Mouse (Mus musculus) kidney, embryonic 15.5 days (tissue): Measurements from ENCODE around the gene Srr. TPM values are rescaled to one million over a fixed set of nuclear protein-coding genes. Genes with fewer than 3 reads are reported as not detected.

Experiments used
- ATAC-seq: fragments of 200-750 bp; cut with Nextera tagmentation; replicated peaks from 2 replicates; pipeline ENCODE4 v1.8.0; 2017; ENCODE audit warnings: moderate TSS enrichment; ENCODE audit not compliant: low FRiP score
- H3K27ac ChIP-seq: fragments of 300-500 bp; sonication (generic); 2 replicates; pipeline ENCODE4 v1.5.1; 2015; ENCODE audit warnings: mild to moderate bottlenecking, inconsistent platforms
- H3K27me3 ChIP-seq: fragments of 300-500 bp; sonication (generic); 2 replicates; pipeline ENCODE4 v1.6.1; 2015; ENCODE audit warnings: inconsistent platforms
- H3K36me3 ChIP-seq: fragments of 300-500 bp; sonication (generic); 2 replicates; pipeline ENCODE4 v1.6.1; 2015; ENCODE audit warnings: inconsistent platforms
- H3K4me1 ChIP-seq: fragments of 300-500 bp; sonication (generic); 2 replicates; pipeline ENCODE4 v1.6.1; 2015; ENCODE audit warnings: inconsistent platforms
- H3K4me2 ChIP-seq: fragments of 300-500 bp; sonication (generic); 2 replicates; pipeline ENCODE4 v1.6.1; 2015; ENCODE audit warnings: moderate library complexity, mild to moderate bottlenecking, inconsistent platforms
- H3K4me3 ChIP-seq: fragments of 300-500 bp; sonication (generic); replicated peaks from 2 replicates; pipeline ENCODE4 v1.5.1; 2015; ENCODE audit warnings: mild to moderate bottlenecking, inconsistent platforms
- H3K9ac ChIP-seq: fragments of 300-500 bp; sonication (generic); 2 replicates; pipeline ENCODE4 v1.6.1; 2015; ENCODE audit warnings: mild to moderate bottlenecking, inconsistent platforms
- H3K9me3 ChIP-seq: fragments of 300-500 bp; sonication (generic); replicated peaks from 2 replicates; pipeline ENCODE4 v1.6.1; 2016; ENCODE audit warnings: inconsistent platforms
- WGBS: fragments of 180-500 bp; shearing (Covaris S2); methylation state at CpG from one replicate; pipeline ENCODE4 v1.1.7; 2015; ENCODE audit warnings: mixed read lengths; 5-methylcytosine and 5-hydroxymethylcytosine counted together
- polyA plus RNA-seq: library from polyadenylated mRNA; unstranded; fragments of >200 nt; fragmentation: Nextera tagmentation; extraction: Ambion mirVana; gene quantifications from 2 replicates; pipeline ENCODE4 v1.2.1, GENCODE M21; 2015

Gene Srr
- polyA plus RNA-seq, 1 experiment from 2014 or later: 24.4 TPM

- Histone ChIP-seq H3K9me3 (no peaks in the 10 kb centered on the region), H3K4me1 (no peaks in the 10 kb centered on the region), H3K27me3 (no peaks in the 10 kb centered on the region), H3K9ac (no peak overlapping the region), H3K36me3 (peaks cover 68% of the 10 kb centered on the region), H3K4me3 (no peak overlapping the region), H3K4me2 (no peak overlapping the region), H3K27ac (no peak overlapping the region)
- ATAC-seq: no peak
- WGBS: 77% methylated on average over 3 of the region's 3 CpGs
These were observed 20.6 kb upstream of the Srr start for GRCm38 (mm10) chr11:74946348-74946747.

GRCm38 (mm10) chr11:74930391-74930790 is 4.6 kb upstream of the Srr start:
- peaks cover 62% of the 10 kb centered on the region for H3K36me3 ChIP-seq
- no peak overlapping the region for H3K4me3 ChIP-seq
- H3K4me2 ChIP-seq: no peak overlapping the region
- no peaks in the 10 kb centered on the region for H3K27me3 ChIP-seq
- no peak overlapping the region for H3K27ac ChIP-seq
- peaks cover 10% of the 10 kb centered on the region for H3K4me1 ChIP-seq
- WGBS: 92% methylated on average over 7 of the region's 7 CpGs
- ATAC-seq: no peak
- no peak overlapping the region for H3K9ac ChIP-seq
- H3K9me3 ChIP-seq: no peaks in the 10 kb centered on the region

GRCm38 (mm10) chr11:74929111-74929510 is 3.4 kb upstream of the Srr start:
- WGBS: 90% methylated on average over 4 of the region's 4 CpGs
- no peak overlapping the region for H3K4me3 ChIP-seq
- H3K27ac ChIP-seq: no peak overlapping the region
- H3K9ac ChIP-seq: no peak overlapping the region
- peaks cover 19% of the 10 kb centered on the region for H3K4me1 ChIP-seq
- H3K36me3 ChIP-seq: peaks cover 49% of the 10 kb centered on the region
- H3K27me3 ChIP-seq: no peaks in the 10 kb centered on the region
- no peak for ATAC-seq
- no peak overlapping the region for H3K4me2 ChIP-seq
- H3K9me3 ChIP-seq: no peaks in the 10 kb centered on the region

GRCm38 (mm10) chr11:74927236-74927725 is 1.5 kb upstream of the Srr start:
- H3K4me2 ChIP-seq: peak overlapping the region; percentile 59
- ATAC-seq: no peak
- WGBS: 85% methylated on average over 2 of the region's 2 CpGs
- H3K4me1 ChIP-seq: peaks cover 19% of the 10 kb centered on the region
- peaks cover 34% of the 10 kb centered on the region for H3K36me3 ChIP-seq
- H3K27me3 ChIP-seq: no peaks in the 10 kb centered on the region
- H3K27ac ChIP-seq: no peak overlapping the region
- H3K9me3 ChIP-seq: no peaks in the 10 kb centered on the region
- H3K9ac ChIP-seq: no peak overlapping the region
- no peak overlapping the region; the same call in 1 of the 2 replicates for H3K4me3 ChIP-seq

GRCm38 (mm10) chr11:74926388-74927005 is 749 bp upstream of the Srr start:
- H3K36me3 ChIP-seq: peaks cover 27% of the 10 kb centered on the region
- no peaks in the 10 kb centered on the region for H3K27me3 ChIP-seq
- no peaks in the 10 kb centered on the region for H3K9me3 ChIP-seq
- H3K4me1 ChIP-seq: peaks cover 19% of the 10 kb centered on the region
- H3K4me3 ChIP-seq: peak overlapping the region; percentile 95
- peak overlapping the region; percentile 100 for H3K27ac ChIP-seq
- H3K9ac ChIP-seq: peak overlapping the region; percentile 95
- no peak for ATAC-seq
- WGBS: 6% methylated on average over 11 of the region's 11 CpGs
- peak overlapping the region; percentile 59 for H3K4me2 ChIP-seq

GRCm38 (mm10) chr11:74924149-74924548 is 1.6 kb downstream of the Srr start:
- Histone ChIP-seq H3K27ac (no peak overlapping the region), H3K9me3 (no peaks in the 10 kb centered on the region)

GRCm38 (mm10) chr11:74919249-74919648 is 6.5 kb downstream of the Srr start:
- Histone ChIP-seq H3K4me2 (no peak overlapping the region), H3K36me3 (peaks cover 40% of the 10 kb centered on the region), H3K4me1 (peaks cover 2% of the 10 kb centered on the region; the same call in 1 of the 2 replicates), H3K4me3 (no peak overlapping the region), H3K9ac (no peak overlapping the region), H3K27ac (no peak overlapping the region), H3K27me3 (no peaks in the 10 kb centered on the region), H3K9me3 (no peaks in the 10 kb centered on the region)
- ATAC-seq: no peak
- WGBS: 51% methylated on average over 6 of the region's 6 CpGs

More at GRCm38 (mm10) chr11:74924149-74924548, 1.6 kb downstream of the Srr start:
- Histone ChIP-seq H3K4me1 (peaks cover 19% of the 10 kb centered on the region), H3K9ac (no peak overlapping the region), H3K27me3 (no peaks in the 10 kb centered on the region), H3K4me3 (0 out of 2 replicates have a peak overlapping the region, but pooled peaks have one; percentile 95), H3K4me2 (peak overlapping the region; percentile 59; the same call in 1 of the 2 replicates), H3K36me3 (peaks cover 21% of the 10 kb centered on the region)
- ATAC-seq: no peak
- WGBS: 59% methylated on average over 4 of the region's 4 CpGs

- 83% methylated on average over 3 of the region's 3 CpGs for WGBS
These were observed 13.3 kb downstream of the Srr start for GRCm38 (mm10) chr11:74912492-74912891.

GRCm38 (mm10) chr11:74909978-74910377 is 15.8 kb downstream of the Srr start:
- peaks cover 60% of the 10 kb centered on the region for H3K36me3 ChIP-seq
- no peak for ATAC-seq
- 87% methylated on average over 4 of the region's 4 CpGs for WGBS

More at GRCm38 (mm10) chr11:74912492-74912891, 13.3 kb downstream of the Srr start:
- Histone ChIP-seq H3K9me3 (no peaks in the 10 kb centered on the region), H3K4me1 (no peaks in the 10 kb centered on the region), H3K27me3 (no peaks in the 10 kb centered on the region), H3K4me3 (no peak overlapping the region), H3K27ac (no peak overlapping the region), H3K36me3 (peaks cover 38% of the 10 kb centered on the region), H3K9ac (no peak overlapping the region), H3K4me2 (no peak overlapping the region)
- ATAC-seq: no peak

GRCm38 (mm10) chr11:74908618-74909399 is 16.9 kb downstream of the Srr start:
- H3K27me3 ChIP-seq: no peaks in the 10 kb centered on the region
- WGBS: 71% methylated on average over 12 of the region's 12 CpGs
- H3K36me3 ChIP-seq: peaks cover 72% of the 10 kb centered on the region
- H3K4me3 ChIP-seq: no peak overlapping the region
- no peak overlapping the region for H3K9ac ChIP-seq
- no peak overlapping the region for H3K27ac ChIP-seq
- no peaks in the 10 kb centered on the region for H3K4me1 ChIP-seq
- no peak overlapping the region for H3K4me2 ChIP-seq
- H3K9me3 ChIP-seq: no peaks in the 10 kb centered on the region
- ATAC-seq: no peak

More at GRCm38 (mm10) chr11:74909978-74910377, 15.8 kb downstream of the Srr start:
- Histone ChIP-seq H3K27ac (no peak overlapping the region), H3K4me3 (no peak overlapping the region), H3K4me2 (no peak overlapping the region), H3K4me1 (no peaks in the 10 kb centered on the region), H3K27me3 (no peaks in the 10 kb centered on the region), H3K9me3 (no peaks in the 10 kb centered on the region), H3K9ac (no peak overlapping the region)

- Histone ChIP-seq H3K27ac (no peak overlapping the region), H3K36me3 (peaks cover 81% of the 10 kb centered on the region), H3K9ac (no peak overlapping the region), H3K4me3 (no peak overlapping the region), H3K4me2 (no peak overlapping the region), H3K27me3 (no peaks in the 10 kb centered on the region), H3K4me1 (no peaks in the 10 kb centered on the region), H3K9me3 (no peaks in the 10 kb centered on the region)
- no peak for ATAC-seq
- WGBS: 95% methylated on average over 6 of the region's 6 CpGs
These were observed 17.9 kb downstream of the Srr start for GRCm38 (mm10) chr11:74907850-74908249.

GRCm38 (mm10) chr11:74902416-74902815 is 23.3 kb downstream of the Srr start:
- no peak for ATAC-seq
- H3K4me2 ChIP-seq: no peak overlapping the region
- H3K4me1 ChIP-seq: peaks cover 12% of the 10 kb centered on the region
- H3K9me3 ChIP-seq: no peaks in the 10 kb centered on the region
- H3K27me3 ChIP-seq: no peaks in the 10 kb centered on the region
- H3K4me3 ChIP-seq: no peak overlapping the region
- H3K36me3 ChIP-seq: peaks cover 83% of the 10 kb centered on the region
- 87% methylated on average over 5 of the region's 5 CpGs for whole genome bisulfite sequencing
- no peak overlapping the region for H3K9ac ChIP-seq
- H3K27ac ChIP-seq: no peak overlapping the region
